Mouse (Mus musculus): ENCODE measurements around the gene Grk2. TPM values are rescaled to one million over a fixed set of nuclear protein-coding genes. Genes with fewer than 3 reads are reported as not detected.

The Grk2 gene
- polyA plus RNA-seq, 1 experiment, result 515 TPM

GRCm38 (mm10) chr19:4247010-4247409, 59.0 kb downstream of the Grk2 start:
- no peaks in the 10 kb centered on the region for H3K27me3 ChIP-seq (ENCODE audit: control insufficient read depth, insufficient read depth, low read length)
- 67% methylated on average over 1 of the region's 1 CpGs for WGBS
- peak; percentile 37 for DNase-seq
- H3K27ac ChIP-seq (ENCODE audit: control insufficient read depth, insufficient read depth, low read length), result no peak overlapping the region
- H3K36me3 ChIP-seq (ENCODE audit: control insufficient read depth, insufficient read depth, low read length), result no peaks in the 10 kb centered on the region
- H3K4me3 ChIP-seq (ENCODE audit: control insufficient read depth, insufficient read depth, low read length), result no peak overlapping the region
- TF ChIP-seq CTCF (IDR thresholded peaks at IDR 0.05; ENCODE audit: borderline replicate concordance, control insufficient read depth, extremely low read depth, insufficient read depth, low read length, poor library complexity), result no peak
- TF ChIP-seq POLR2A (IDR thresholded peaks at IDR 0.05; ENCODE audit: control insufficient read depth, extremely low read depth, insufficient read depth, low read length, poor library complexity), result no peak
- no peaks in the 10 kb centered on the region for H3K4me1 ChIP-seq (replicated peaks; ENCODE audit: control insufficient read depth, insufficient read depth, low read length)

GRCm38 (mm10) chr19:4244775-4245174, 61.2 kb downstream of the Grk2 start:
- DNase-seq, result no peak
- Histone ChIP-seq H3K27me3 (ENCODE audit: control insufficient read depth, insufficient read depth, low read length) (no peaks in the 10 kb centered on the region), H3K4me1 (replicated peaks; ENCODE audit: control insufficient read depth, insufficient read depth, low read length) (no peaks in the 10 kb centered on the region), H3K27ac (ENCODE audit: control insufficient read depth, insufficient read depth, low read length) (no peak overlapping the region), H3K4me3 (ENCODE audit: control insufficient read depth, insufficient read depth, low read length) (no peak overlapping the region), H3K36me3 (ENCODE audit: control insufficient read depth, insufficient read depth, low read length) (no peaks in the 10 kb centered on the region)
- 91% methylated on average over 6 of the region's 6 CpGs for WGBS
- TF ChIP-seq CTCF (IDR thresholded peaks at IDR 0.05; ENCODE audit: borderline replicate concordance, control insufficient read depth, extremely low read depth, insufficient read depth, low read length, poor library complexity) (no peak), POLR2A (IDR thresholded peaks at IDR 0.05; ENCODE audit: control insufficient read depth, extremely low read depth, insufficient read depth, low read length, poor library complexity) (no peak)

- no peak for DNase-seq
- Histone ChIP-seq H3K36me3 (ENCODE audit: control insufficient read depth, insufficient read depth, low read length) (no peaks in the 10 kb centered on the region), H3K27ac (ENCODE audit: control insufficient read depth, insufficient read depth, low read length) (no peak overlapping the region), H3K27me3 (ENCODE audit: control insufficient read depth, insufficient read depth, low read length) (no peaks in the 10 kb centered on the region), H3K4me3 (ENCODE audit: control insufficient read depth, insufficient read depth, low read length) (no peak overlapping the region), H3K4me1 (replicated peaks; ENCODE audit: control insufficient read depth, insufficient read depth, low read length) (no peaks in the 10 kb centered on the region)
- WGBS, result 81% methylated on average over 3 of the region's 3 CpGs
- TF ChIP-seq POLR2A (IDR thresholded peaks at IDR 0.05; ENCODE audit: control insufficient read depth, extremely low read depth, insufficient read depth, low read length, poor library complexity), result no peak
Measured at GRCm38 (mm10) chr19:4242416-4242815, 63.6 kb downstream of the Grk2 start.

GRCm38 (mm10) chr19:4240247-4240668, 65.8 kb downstream of the Grk2 start:
- Histone ChIP-seq H3K27me3 (ENCODE audit: control insufficient read depth, insufficient read depth, low read length) (no peaks in the 10 kb centered on the region), H3K36me3 (ENCODE audit: control insufficient read depth, insufficient read depth, low read length) (no peaks in the 10 kb centered on the region), H3K4me3 (ENCODE audit: control insufficient read depth, insufficient read depth, low read length) (no peak overlapping the region), H3K4me1 (replicated peaks; ENCODE audit: control insufficient read depth, insufficient read depth, low read length) (no peaks in the 10 kb centered on the region), H3K27ac (ENCODE audit: control insufficient read depth, insufficient read depth, low read length) (no peak overlapping the region)
- no peak for DNase-seq
- 81% methylated on average over 8 of the region's 8 CpGs for WGBS
- no peak for TF ChIP-seq POLR2A (IDR thresholded peaks at IDR 0.05; ENCODE audit: control insufficient read depth, extremely low read depth, insufficient read depth, low read length, poor library complexity)
- TF ChIP-seq CTCF (IDR thresholded peaks at IDR 0.05; ENCODE audit: borderline replicate concordance, control insufficient read depth, extremely low read depth, insufficient read depth, low read length, poor library complexity), result no peak

Other genes starting within 250 kb of the Grk2 start
- gene Gstp3, start 246.7 kb downstream of the Grk2 start, polyA plus RNA-seq (2012; rRNA removed), result 23.6 and 26.4 TPM in 2 replicates
- gene Cabp2, start 224.6 kb downstream of the Grk2 start, polyA plus RNA-seq (2012; rRNA removed), result 0.42 TPM in 1 of 2 replicates, not detected in the other
- gene Cdk2ap2, start 209.0 kb downstream of the Grk2 start, polyA plus RNA-seq (2012; rRNA removed), result 274 and 296 TPM in 2 replicates
- 333 and 357 TPM in 2 replicates for gene Pitpnm1, start 206.2 kb downstream of the Grk2 start, polyA plus RNA-seq (2012; rRNA removed)
- 106 and 112 TPM in 2 replicates for gene Aip, start 180.4 kb downstream of the Grk2 start, polyA plus RNA-seq (2012; rRNA removed)
- gene Gpr152, start 166.4 kb downstream of the Grk2 start, polyA plus RNA-seq (2012; rRNA removed), result 0.20 and 0.24 TPM in 2 replicates
- 0.26 and 0.53 TPM in 2 replicates for gene Cabp4, start 162.2 kb downstream of the Grk2 start, polyA plus RNA-seq (2012; rRNA removed)
- 508 and 533 TPM in 2 replicates for gene Coro1b, start 157.6 kb downstream of the Grk2 start, polyA plus RNA-seq (2012; rRNA removed)
- 1,512 and 1,655 TPM in 2 replicates for gene Ptprcap, start 152.6 kb downstream of the Grk2 start, polyA plus RNA-seq (2012; rRNA removed)
- 97.8 and 102 TPM in 2 replicates for gene Rps6kb2, start 142.9 kb downstream of the Grk2 start, polyA plus RNA-seq (2012; rRNA removed)
- 92.9 and 95.5 TPM in 2 replicates for gene Carns1, start 130.7 kb downstream of the Grk2 start, polyA plus RNA-seq (2012; rRNA removed)
- 622 and 718 TPM in 2 replicates for gene Tbc1d10c, start 114.9 kb downstream of the Grk2 start, polyA plus RNA-seq (2012; rRNA removed)
- 897 and 1,014 TPM in 2 replicates for gene Ppp1ca, start 114.2 kb downstream of the Grk2 start, polyA plus RNA-seq (2012; rRNA removed)
- 119 and 143 TPM in 2 replicates for gene Rad9a, start 104.6 kb downstream of the Grk2 start, polyA plus RNA-seq (2012; rRNA removed)
- gene Clcf1, start 92.0 kb downstream of the Grk2 start, polyA plus RNA-seq (2012; rRNA removed), result 32.9 and 36.1 TPM in 2 replicates
- gene AC109138.7, start 91.9 kb downstream of the Grk2 start, polyA plus RNA-seq (2012; rRNA removed), result not detected in 2 replicates
- gene Pold4, start 74.3 kb downstream of the Grk2 start, polyA plus RNA-seq (2012; rRNA removed), result 104 and 117 TPM in 2 replicates
- 72.7 and 94.1 TPM in 2 replicates for gene Ssh3, start 37.0 kb downstream of the Grk2 start, polyA plus RNA-seq (2012; rRNA removed)
- 56.0 and 61.4 TPM in 2 replicates for gene Ankrd13d, start 23.1 kb downstream of the Grk2 start, polyA plus RNA-seq (2012; rRNA removed)
- gene Kdm2a, start 92.1 kb upstream of the Grk2 start, polyA plus RNA-seq (2012; rRNA removed), result 194 and 210 TPM in 2 replicates
- 2.6 and 2.9 TPM in 2 replicates for gene Rhod, start 133.2 kb upstream of the Grk2 start, polyA plus RNA-seq (2012; rRNA removed)
- 1.6 and 2.0 TPM in 2 replicates for gene Syt12, start 171.2 kb upstream of the Grk2 start, polyA plus RNA-seq (2012; rRNA removed)
- 0.90 and 1.2 TPM in 2 replicates for gene 2010003K11Rik, start 192.4 kb upstream of the Grk2 start, polyA plus RNA-seq (2012; rRNA removed)
- gene Pcx, start 204.2 kb upstream of the Grk2 start, polyA plus RNA-seq (2012; rRNA removed), result 41.9 and 52.9 TPM in 2 replicates

All from thymus, adult 2 months (tissue).